7 mouse cellular contexts compared by ENCODE assay signal in genomic region chr19:45075323-45076035, GRCm38 (mm10). TPM values are rescaled to one million over a fixed set of nuclear protein-coding genes. Genes with fewer than 3 reads are reported as not detected.
A peak's percentile ranks its signal among the peaks of the same experiment; 100 is the strongest.
DNase-seq lines count a peak whose midpoint lies in the region; ATAC-seq lines count a peak whose summit lies in the region.

No protein-coding gene starts in this region.

- DNase-seq in 3T3-L1 (ENCODE audit: low read depth, low spot score) (peak; percentile 90), 416B (ENCODE audit: low read depth) (peak; percentile 61)
- DNase-seq in hindbrain, embryonic 11.5 days (ENCODE audit: low spot score): peak; percentile 47
- DNase-seq in testis, postnatal 14 days (ENCODE audit: low spot score): peak; percentile 38

- H3K4me2 ChIP-seq in embryonic facial prominence, embryonic 13.5 days: peak overlapping the region; percentile 94
- peak overlapping the region; percentile 75 for H3K4me2 ChIP-seq in hindbrain, embryonic 11.5 days (replicated peaks; ENCODE audit: low read depth, low read length)

- peak overlapping the region; percentile 97 for H3K27ac ChIP-seq in embryonic facial prominence, embryonic 13.5 days
- no peak overlapping the region for H3K27ac ChIP-seq in hindbrain, embryonic 11.5 days (ENCODE audit: low read depth, low read length)

- H3K36me3 ChIP-seq in embryonic facial prominence, embryonic 13.5 days: no peaks in the 10 kb centered on the region
- no peaks in the 10 kb centered on the region for H3K36me3 ChIP-seq in hindbrain, embryonic 11.5 days (ENCODE audit: control insufficient read depth, insufficient read depth, low read length)

- H3K4me3 ChIP-seq in embryonic facial prominence, embryonic 13.5 days: peak overlapping the region; percentile 66
- H3K4me3 ChIP-seq in hindbrain, embryonic 11.5 days (ENCODE audit: low read depth, low read length): peak overlapping the region; percentile 51

- peak overlapping the region; percentile 89 for H3K9ac ChIP-seq in embryonic facial prominence, embryonic 13.5 days
- H3K9ac ChIP-seq in hindbrain, embryonic 11.5 days (ENCODE audit: low read depth, low read length): peak overlapping the region; percentile 76

- WGBS in embryonic facial prominence, embryonic 13.5 days: 2% methylated on average over 32 of the region's 32 CpGs
- WGBS in hindbrain, embryonic 11.5 days: under 1% methylated on average over 32 of the region's 32 CpGs

- peaks cover 61% of the 10 kb centered on the region for H3K27me3 ChIP-seq in embryonic facial prominence, embryonic 13.5 days
- peaks cover 56% of the 10 kb centered on the region for H3K27me3 ChIP-seq in hindbrain, embryonic 11.5 days (ENCODE audit: control insufficient read depth, insufficient read depth, low read length)

- ATAC-seq in embryonic facial prominence, embryonic 13.5 days (ENCODE audit: insufficient number of reproducible peaks, insufficient read depth, low FRiP score, low TSS enrichment, low read depth): no peak; the same call in none of the 2 replicates
- ATAC-seq in hindbrain, embryonic 11.5 days (ENCODE audit: low FRiP score): peak; percentile 52
- ATAC-seq in megakaryocyte, adult 5-6 weeks (ENCODE audit: poor library complexity, severe bottlenecking): 0 out of 2 replicates have a peak, but pooled peaks have one; percentile 8
- no peak for ATAC-seq in granulocyte monocyte progenitor cell, adult 5-6 weeks (replicated peaks; ENCODE audit: poor library complexity, severe bottlenecking)

- H3K9me3 ChIP-seq in embryonic facial prominence, embryonic 13.5 days: no peaks in the 10 kb centered on the region
- no peaks in the 10 kb centered on the region for H3K9me3 ChIP-seq in hindbrain, embryonic 11.5 days (ENCODE audit: control insufficient read depth, low read length)

- peaks cover 56% of the 10 kb centered on the region for H3K4me1 ChIP-seq in embryonic facial prominence, embryonic 13.5 days
- peaks cover 15% of the 10 kb centered on the region for H3K4me1 ChIP-seq in hindbrain, embryonic 11.5 days (replicated peaks; ENCODE audit: control insufficient read depth, insufficient read depth, low read length)

RNA-seq across cellular contexts. Expression of gene Kazald1, which starts 0.4 kb away (rescaled TPM):
- 17.7 and 29.4 TPM in 2 replicates for polyA plus RNA-seq in embryonic facial prominence, embryonic 13.5 days (2015; fragmentation: Nextera tagmentation; extraction: Ambion mirVana)
- 2.9 and 3.9 TPM in 2 replicates for polyA plus RNA-seq in hindbrain, embryonic 11.5 days (2014; fragmentation: Nextera tagmentation; extraction: Ambion mirVana)
- total RNA-seq in megakaryocyte, adult 5-6 weeks (2015): 0.23 TPM in 1 of 2 replicates, not detected in the other
- 0.41 TPM in 1 of 2 replicates, not detected in the other for total RNA-seq in megakaryocyte, adult 5-6 weeks (2017)
- total RNA-seq in granulocyte monocyte progenitor cell, adult 5-6 weeks (2014; fragmentation: Nextera tagmentation): not detected in 2 replicates
- 0.69 TPM in 1 of 2 replicates, not detected in the other for total RNA-seq in granulocyte monocyte progenitor cell, adult 5-6 weeks (2017)

RNA-seq across cellular contexts. Expression of gene Sfxn3, which starts 28.2 kb away (rescaled TPM):
- 32.3 and 32.5 TPM in 2 replicates for polyA plus RNA-seq in embryonic facial prominence, embryonic 13.5 days (2015; fragmentation: Nextera tagmentation; extraction: Ambion mirVana)
- 22.7 and 23.8 TPM in 2 replicates for polyA plus RNA-seq in hindbrain, embryonic 11.5 days (2014; fragmentation: Nextera tagmentation; extraction: Ambion mirVana)
- total RNA-seq in megakaryocyte, adult 5-6 weeks (2015): 36.9 and 40.7 TPM in 2 replicates
- total RNA-seq in megakaryocyte, adult 5-6 weeks (2017): 9.4 and 10.0 TPM in 2 replicates
- 10.5 and 21.1 TPM in 2 replicates for total RNA-seq in granulocyte monocyte progenitor cell, adult 5-6 weeks (2014; fragmentation: Nextera tagmentation)
- total RNA-seq in granulocyte monocyte progenitor cell, adult 5-6 weeks (2017): 3.7 and 5.3 TPM in 2 replicates

RNA-seq across cellular contexts. Expression of gene Pdzd7, which starts 30.0 kb away (rescaled TPM):
- 0.47 and 0.51 TPM in 2 replicates for polyA plus RNA-seq in embryonic facial prominence, embryonic 13.5 days (2015; fragmentation: Nextera tagmentation; extraction: Ambion mirVana)
- polyA plus RNA-seq in hindbrain, embryonic 11.5 days (2014; fragmentation: Nextera tagmentation; extraction: Ambion mirVana): 0.62 TPM in 1 of 2 replicates, not detected in the other
- total RNA-seq in megakaryocyte, adult 5-6 weeks (2015): not detected in 2 replicates
- total RNA-seq in megakaryocyte, adult 5-6 weeks (2017): not detected in 2 replicates
- 0.24 TPM in 1 of 2 replicates, not detected in the other for total RNA-seq in granulocyte monocyte progenitor cell, adult 5-6 weeks (2014; fragmentation: Nextera tagmentation)
- not detected in 2 replicates for total RNA-seq in granulocyte monocyte progenitor cell, adult 5-6 weeks (2017)

Comparison
In these comparisons a context has a peak if more than half of its experiments do, and no peak if none do; other contexts are left out.
1. DNase-seq: peak in every context shown above with its lines; median percentile 90 in 3T3-L1; 61 in 416B; 47 in hindbrain, embryonic 11.5 days; 38 in testis, postnatal 14 days.
2. ATAC-seq: peak in hindbrain, embryonic 11.5 days (single experiment) and megakaryocyte, adult 5-6 weeks (single experiment); none in embryonic facial prominence, embryonic 13.5 days (single experiment) and granulocyte monocyte progenitor cell, adult 5-6 weeks (single experiment).